Mouse (Mus musculus): ENCODE data around the gene Oxsm. TPM values are rescaled to one million over a fixed set of nuclear protein-coding genes. Genes with fewer than 3 reads are reported as not detected.
A peak's percentile ranks its signal among the peaks of the same experiment; 100 is the strongest.

The Oxsm gene
- polyA plus RNA-seq, 1 experiment from 2014 or later = 2.0 TPM

DNA sequence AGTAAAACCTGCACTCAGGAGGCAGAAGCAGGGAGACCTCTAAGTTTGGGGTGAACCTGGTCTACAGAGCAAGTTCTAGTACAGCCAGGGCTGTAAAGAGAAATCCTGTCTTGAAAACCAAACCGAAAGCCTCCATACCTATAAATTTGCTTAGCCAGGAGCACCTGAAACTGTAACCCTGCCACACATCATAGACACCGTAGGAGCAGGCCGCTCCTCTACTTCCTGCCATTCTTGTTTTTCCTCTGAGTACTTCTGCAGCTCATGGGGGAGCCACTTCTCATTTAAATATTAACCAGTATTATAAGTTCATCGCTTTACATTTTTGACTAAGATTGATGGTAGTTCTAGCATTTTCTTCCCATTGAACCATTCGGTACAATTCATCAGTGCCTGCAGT, 17.4 kb upstream of the Oxsm start:
- Histone ChIP-seq H3K27me3 (ENCODE audit: control insufficient read depth, insufficient read depth, low read length) (no peaks in the 10 kb centered on the region), H3K4me1 (replicated peaks; ENCODE audit: control insufficient read depth, insufficient read depth, low read length) (no peaks in the 10 kb centered on the region), H3K9ac (no peak overlapping the region), H3K9me3 (ENCODE audit: control insufficient read depth, low read length) (no peaks in the 10 kb centered on the region), H3K27ac (no peak overlapping the region), H3K36me3 (replicated peaks; ENCODE audit: control insufficient read depth, insufficient read depth) (peaks cover 13% of the 10 kb centered on the region; the same call in 1 of the 2 replicates), H3K4me2 (replicated peaks) (no peak overlapping the region), H3K4me3 (replicated peaks; ENCODE audit: low read length) (no peak overlapping the region)
- no peak for DNase-seq (ENCODE audit: low spot score)
- 87% methylated on average over 5 of the region's 5 CpGs for WGBS
- no peak for ATAC-seq (ENCODE audit: low FRiP score)

DNA sequence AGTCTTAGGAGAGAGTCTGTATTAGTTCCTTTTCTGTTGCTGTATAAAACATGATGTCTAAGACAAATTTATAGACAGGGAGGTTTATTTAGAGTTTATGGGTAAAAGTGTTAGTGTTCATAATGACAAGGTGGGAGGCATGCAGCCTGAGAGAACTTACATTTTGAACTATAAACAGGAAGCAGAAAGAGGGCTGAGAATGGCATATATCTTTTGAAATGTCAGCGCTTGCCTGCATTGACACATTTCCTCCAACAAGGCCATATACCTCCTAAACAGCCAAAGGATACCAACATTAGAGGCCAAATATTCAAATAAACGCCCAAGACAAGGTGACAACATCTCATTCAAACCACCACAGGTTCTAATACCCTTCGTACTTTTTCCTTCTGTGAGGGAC, 12.3 kb upstream of the Oxsm start:
- H3K4me3 ChIP-seq (replicated peaks; ENCODE audit: low read length) = no peak overlapping the region
- DNase-seq (ENCODE audit: low spot score) (no peak), ATAC-seq (ENCODE audit: low FRiP score) (no peak)
- H3K27me3 ChIP-seq (ENCODE audit: control insufficient read depth, insufficient read depth, low read length) = no peaks in the 10 kb centered on the region
- no peak overlapping the region for H3K9ac ChIP-seq
- no peaks in the 10 kb centered on the region for H3K4me1 ChIP-seq (replicated peaks; ENCODE audit: control insufficient read depth, insufficient read depth, low read length)
- H3K36me3 ChIP-seq (replicated peaks; ENCODE audit: control insufficient read depth, insufficient read depth) = peaks cover 25% of the 10 kb centered on the region
- H3K4me2 ChIP-seq (replicated peaks) = no peak overlapping the region
- 94% methylated on average over 3 of the region's 3 CpGs for WGBS
- no peak overlapping the region for H3K27ac ChIP-seq
- H3K9me3 ChIP-seq (ENCODE audit: control insufficient read depth, low read length) = no peaks in the 10 kb centered on the region

DNA sequence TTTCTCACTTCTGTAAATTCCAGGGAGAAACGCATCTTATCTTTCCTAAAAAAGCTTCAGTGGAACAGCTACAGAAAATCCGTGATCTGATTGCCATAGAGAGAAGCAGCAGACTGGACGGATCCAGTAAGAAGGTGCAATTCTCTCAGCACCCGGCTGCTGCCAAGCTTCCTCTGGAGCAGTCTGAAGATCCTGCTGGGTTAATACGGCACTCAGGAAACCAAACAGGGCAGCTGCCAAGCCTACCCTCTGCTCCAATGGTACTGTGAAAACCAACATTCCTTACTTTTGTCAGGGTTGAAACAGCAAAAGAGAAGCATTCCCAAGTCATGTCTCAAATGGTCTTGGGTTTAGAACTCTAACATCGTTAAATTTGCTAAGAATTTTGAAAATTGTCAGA, 10.9 kb upstream of the Oxsm start:
- H3K27ac ChIP-seq = no peak overlapping the region
- H3K4me1 ChIP-seq (replicated peaks; ENCODE audit: control insufficient read depth, insufficient read depth, low read length) = no peaks in the 10 kb centered on the region
- no peak for ATAC-seq (ENCODE audit: low FRiP score)
- peaks cover 38% of the 10 kb centered on the region for H3K36me3 ChIP-seq (replicated peaks; ENCODE audit: control insufficient read depth, insufficient read depth)
- H3K4me3 ChIP-seq (replicated peaks; ENCODE audit: low read length) = no peak overlapping the region
- no peaks in the 10 kb centered on the region for H3K9me3 ChIP-seq (ENCODE audit: control insufficient read depth, low read length)
- no peak for DNase-seq (ENCODE audit: low spot score)
- H3K4me2 ChIP-seq (replicated peaks) = no peak overlapping the region
- no peak overlapping the region for H3K9ac ChIP-seq
- WGBS = 80% methylated on average over 6 of the region's 6 CpGs
- no peaks in the 10 kb centered on the region for H3K27me3 ChIP-seq (ENCODE audit: control insufficient read depth, insufficient read depth, low read length)

DNA sequence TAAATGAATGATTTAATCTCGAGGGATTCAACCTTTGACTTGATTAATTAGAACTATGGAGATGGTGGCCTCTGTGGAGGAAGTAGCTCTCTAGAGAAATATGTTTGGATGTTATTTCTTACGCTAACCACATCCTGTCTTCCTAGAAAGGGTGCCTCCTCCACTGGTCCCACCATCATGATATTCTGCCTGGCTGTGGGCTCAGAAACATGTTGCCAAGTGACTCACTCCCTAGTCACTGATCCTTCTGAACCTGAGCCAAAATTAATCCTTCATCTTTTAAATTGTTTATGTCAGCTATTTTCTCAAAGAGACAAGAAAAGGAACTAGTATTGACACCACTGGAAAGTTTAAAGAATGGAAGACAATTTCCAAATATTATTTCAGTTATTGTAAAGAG, 6.6 kb upstream of the Oxsm start:
- H3K9ac ChIP-seq = no peak overlapping the region
- no peak for DNase-seq (ENCODE audit: low spot score)
- H3K9me3 ChIP-seq (ENCODE audit: control insufficient read depth, low read length) = no peaks in the 10 kb centered on the region
- H3K4me3 ChIP-seq (replicated peaks; ENCODE audit: low read length) = no peak overlapping the region
- H3K4me1 ChIP-seq (replicated peaks; ENCODE audit: control insufficient read depth, insufficient read depth, low read length) = no peaks in the 10 kb centered on the region
- no peak overlapping the region for H3K27ac ChIP-seq
- no peak overlapping the region for H3K4me2 ChIP-seq (replicated peaks)
- WGBS = 80% methylated on average over 2 of the region's 2 CpGs
- H3K27me3 ChIP-seq (ENCODE audit: control insufficient read depth, insufficient read depth, low read length) = no peaks in the 10 kb centered on the region
- peaks cover 33% of the 10 kb centered on the region for H3K36me3 ChIP-seq (replicated peaks; ENCODE audit: control insufficient read depth, insufficient read depth)
- no peak for ATAC-seq (ENCODE audit: low FRiP score)

DNA sequence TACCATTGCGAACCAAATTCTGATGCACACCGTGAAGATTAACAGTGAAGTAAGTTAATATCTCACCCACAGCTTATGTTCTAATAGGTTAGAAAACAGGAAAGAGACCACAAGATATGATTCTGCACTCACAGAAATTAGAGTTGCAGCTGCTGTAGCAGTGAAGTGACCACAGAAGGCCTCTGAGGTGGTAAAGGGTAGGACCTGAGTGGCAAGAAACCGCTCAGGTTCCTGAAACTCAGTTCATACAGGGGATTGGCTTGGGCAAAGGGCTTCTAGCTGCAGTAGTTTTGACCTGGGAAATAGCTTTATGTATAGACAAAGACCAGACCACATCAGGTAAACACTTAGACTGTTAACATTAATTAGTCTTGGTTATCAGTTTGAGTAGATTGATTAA, 6.1 kb upstream of the Oxsm start:
- Histone ChIP-seq H3K9ac (no peak overlapping the region), H3K4me1 (replicated peaks; ENCODE audit: control insufficient read depth, insufficient read depth, low read length) (no peaks in the 10 kb centered on the region), H3K27ac (no peak overlapping the region), H3K4me3 (replicated peaks; ENCODE audit: low read length) (no peak overlapping the region), H3K36me3 (replicated peaks; ENCODE audit: control insufficient read depth, insufficient read depth) (peaks cover 33% of the 10 kb centered on the region), H3K9me3 (ENCODE audit: control insufficient read depth, low read length) (no peaks in the 10 kb centered on the region), H3K27me3 (ENCODE audit: control insufficient read depth, insufficient read depth, low read length) (no peaks in the 10 kb centered on the region), H3K4me2 (replicated peaks) (no peak overlapping the region)
- ATAC-seq (ENCODE audit: low FRiP score) (no peak), DNase-seq (ENCODE audit: low spot score) (no peak)
- WGBS = 96% methylated on average over 3 of the region's 3 CpGs

DNA sequence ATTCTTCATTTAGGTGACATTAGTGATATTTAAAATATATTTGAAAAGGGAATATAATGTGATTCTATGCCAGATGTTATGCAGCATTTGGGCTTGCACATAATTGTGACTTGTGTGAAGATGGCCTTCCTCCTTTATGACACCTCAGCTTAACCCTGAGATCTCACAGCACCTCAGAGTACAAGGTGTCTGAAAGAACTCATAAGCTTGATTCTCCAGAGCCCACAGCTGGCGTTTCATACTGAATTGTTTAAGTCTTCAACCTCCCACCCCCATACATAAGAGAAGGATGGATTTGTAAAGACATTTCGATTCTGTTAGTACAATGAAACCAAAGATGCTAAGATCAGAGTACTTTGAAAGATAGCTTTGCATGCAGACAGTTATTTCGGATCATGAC, 491 bp upstream of the Oxsm start:
- peak overlapping the region; percentile 69 for H3K4me3 ChIP-seq (replicated peaks; ENCODE audit: low read length)
- DNase-seq (ENCODE audit: low spot score) = no peak
- no peaks in the 10 kb centered on the region for H3K9me3 ChIP-seq (ENCODE audit: control insufficient read depth, low read length)
- peak overlapping the region; percentile 93 for H3K4me2 ChIP-seq (replicated peaks)
- peak overlapping the region; percentile 86 for H3K9ac ChIP-seq
- H3K4me1 ChIP-seq (replicated peaks; ENCODE audit: control insufficient read depth, insufficient read depth, low read length) = peaks cover 7% of the 10 kb centered on the region
- peaks cover 1% of the 10 kb centered on the region; the same call in 1 of the 2 replicates for H3K36me3 ChIP-seq (replicated peaks; ENCODE audit: control insufficient read depth, insufficient read depth)
- no peaks in the 10 kb centered on the region for H3K27me3 ChIP-seq (ENCODE audit: control insufficient read depth, insufficient read depth, low read length)
- ATAC-seq (ENCODE audit: low FRiP score) = no peak
- WGBS = 78% methylated on average over 3 of the region's 3 CpGs
- no peak overlapping the region for H3K27ac ChIP-seq

DNA sequence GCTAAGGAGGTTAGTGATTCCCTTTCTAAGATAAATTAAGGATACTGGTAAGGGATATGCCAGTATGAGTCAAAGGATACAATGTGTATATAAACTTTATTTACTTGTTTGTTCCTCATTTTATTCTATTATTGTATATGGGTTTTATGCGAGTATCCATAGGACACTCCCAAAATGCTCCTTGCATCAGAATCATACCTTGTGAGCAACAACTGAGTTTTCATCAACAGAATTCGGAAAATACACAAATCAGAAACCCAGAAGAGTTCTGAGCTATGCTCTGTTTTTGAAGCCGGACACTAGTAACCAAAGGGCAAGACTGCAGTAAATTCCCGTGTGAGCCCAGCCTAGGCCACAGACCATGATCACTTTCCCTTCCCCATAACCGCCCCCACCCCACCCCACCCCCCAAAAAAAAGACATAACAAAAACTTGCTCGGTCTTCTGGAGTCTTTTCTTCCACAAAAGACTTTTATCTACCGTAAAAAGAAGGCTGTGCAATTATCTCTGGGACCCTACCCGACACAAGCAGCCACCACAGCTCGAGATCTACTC, 928 bp downstream of the Oxsm start:
- peak overlapping the region; percentile 69 for H3K4me3 ChIP-seq (replicated peaks; ENCODE audit: low read length)
- ATAC-seq (ENCODE audit: low FRiP score) (peak; percentile 35), DNase-seq (ENCODE audit: low spot score) (no peak)
- no peaks in the 10 kb centered on the region for H3K27me3 ChIP-seq (ENCODE audit: control insufficient read depth, insufficient read depth, low read length)
- H3K27ac ChIP-seq = no peak overlapping the region
- H3K4me2 ChIP-seq (replicated peaks) = peak overlapping the region; percentile 93
- no peaks in the 10 kb centered on the region for H3K36me3 ChIP-seq (replicated peaks; ENCODE audit: control insufficient read depth, insufficient read depth)
- peak overlapping the region; percentile 86 for H3K9ac ChIP-seq
- H3K4me1 ChIP-seq (replicated peaks; ENCODE audit: control insufficient read depth, insufficient read depth, low read length) = peaks cover 11% of the 10 kb centered on the region
- H3K9me3 ChIP-seq (ENCODE audit: control insufficient read depth, low read length) = no peaks in the 10 kb centered on the region
- 18% methylated on average over 9 of the region's 9 CpGs for WGBS

DNA sequence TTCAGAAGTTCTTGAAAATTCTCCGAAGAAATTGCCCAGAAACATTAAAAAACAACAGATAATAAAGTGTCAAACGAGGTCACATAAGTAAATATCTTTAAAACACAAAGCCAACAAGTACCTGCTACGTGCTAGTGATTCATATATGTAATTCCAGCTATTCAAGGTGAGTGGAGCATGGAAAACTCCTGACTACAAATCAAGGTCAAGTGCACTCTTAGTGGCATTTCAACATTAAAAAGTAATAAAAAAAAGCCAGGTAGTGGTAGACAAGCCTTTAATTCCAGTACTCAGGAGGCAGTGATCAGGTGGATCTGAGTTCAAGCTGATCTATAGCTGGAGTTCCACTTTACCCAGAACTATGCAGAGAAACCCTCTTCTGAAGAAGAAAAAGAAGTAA, 1.5 kb downstream of the Oxsm start:
- WGBS = 80% methylated on average over 3 of the region's 3 CpGs
- Histone ChIP-seq H3K9ac (peak overlapping the region; percentile 86; the same call in 1 of the 2 replicates), H3K36me3 (replicated peaks; ENCODE audit: control insufficient read depth, insufficient read depth) (no peaks in the 10 kb centered on the region), H3K4me3 (replicated peaks; ENCODE audit: low read length) (no peak overlapping the region), H3K27me3 (ENCODE audit: control insufficient read depth, insufficient read depth, low read length) (no peaks in the 10 kb centered on the region), H3K4me2 (replicated peaks) (peak overlapping the region; percentile 93), H3K4me1 (replicated peaks; ENCODE audit: control insufficient read depth, insufficient read depth, low read length) (peaks cover 13% of the 10 kb centered on the region), H3K9me3 (ENCODE audit: control insufficient read depth, low read length) (no peaks in the 10 kb centered on the region), H3K27ac (no peak overlapping the region)
- no peak for ATAC-seq (ENCODE audit: low FRiP score)
- DNase-seq (ENCODE audit: low spot score) = no peak

DNA sequence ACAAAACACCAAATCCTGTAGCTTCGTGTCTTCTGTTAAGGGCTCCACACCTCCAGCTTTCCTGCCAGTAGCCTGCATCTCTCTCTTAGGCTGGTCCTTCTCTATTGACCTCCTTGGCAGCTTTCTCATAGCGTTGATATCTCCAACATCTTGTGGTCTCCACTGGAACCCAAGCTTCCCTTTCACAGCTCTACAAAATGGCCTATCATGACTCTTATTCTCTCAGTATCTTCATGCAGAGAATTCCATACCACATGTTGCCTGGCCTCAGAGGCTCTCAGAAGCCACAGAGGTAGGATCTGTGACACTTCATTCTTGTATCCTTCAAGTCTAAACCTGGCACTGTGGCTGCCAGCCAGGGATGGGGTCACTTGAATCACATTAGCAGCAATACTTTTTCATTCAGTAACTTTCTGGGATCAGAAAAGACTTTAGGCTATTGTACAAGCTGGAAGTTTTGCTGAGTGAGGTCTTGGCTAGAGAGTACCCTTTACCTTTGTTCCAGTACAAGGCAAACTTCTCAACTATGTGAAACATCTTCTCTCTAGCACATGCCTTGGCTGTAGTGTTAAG, 3.2 kb downstream of the Oxsm start:
- H3K27ac ChIP-seq = no peak overlapping the region
- H3K9me3 ChIP-seq (ENCODE audit: control insufficient read depth, low read length) = no peaks in the 10 kb centered on the region
- WGBS = 87% methylated on average over 2 of the region's 2 CpGs
- no peak overlapping the region for H3K4me3 ChIP-seq (replicated peaks; ENCODE audit: low read length)
- no peak for DNase-seq (ENCODE audit: low spot score)
- H3K36me3 ChIP-seq (replicated peaks; ENCODE audit: control insufficient read depth, insufficient read depth) = no peaks in the 10 kb centered on the region
- no peak for ATAC-seq (ENCODE audit: low FRiP score)
- no peak overlapping the region for H3K9ac ChIP-seq
- H3K27me3 ChIP-seq (ENCODE audit: control insufficient read depth, insufficient read depth, low read length) = no peaks in the 10 kb centered on the region
- H3K4me2 ChIP-seq (replicated peaks) = no peak overlapping the region
- peaks cover 19% of the 10 kb centered on the region for H3K4me1 ChIP-seq (replicated peaks; ENCODE audit: control insufficient read depth, insufficient read depth, low read length)

DNA sequence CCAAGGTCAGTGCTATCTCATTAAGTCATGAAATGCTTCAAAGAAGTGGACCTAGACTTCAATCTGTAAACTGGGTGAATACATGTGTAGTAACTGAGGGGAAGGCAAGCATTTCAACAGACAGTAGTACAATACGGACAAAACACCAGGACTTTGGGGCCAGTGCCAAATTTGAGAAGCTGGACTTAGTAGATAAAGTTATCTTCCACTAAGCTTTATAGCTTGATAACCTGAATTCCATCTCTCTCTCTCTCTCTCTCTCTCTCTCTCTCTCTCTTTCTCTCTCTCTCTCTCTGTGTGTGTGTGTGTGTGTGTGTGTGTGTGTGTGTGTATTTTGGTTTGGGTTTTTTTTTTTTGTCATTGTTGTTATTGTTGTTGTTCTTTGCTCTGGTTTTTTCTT, 4.5 kb downstream of the Oxsm start:
- DNase-seq (ENCODE audit: low spot score) = no peak
- no peak overlapping the region for H3K9ac ChIP-seq
- H3K27me3 ChIP-seq (ENCODE audit: control insufficient read depth, insufficient read depth, low read length) = no peaks in the 10 kb centered on the region
- no peak overlapping the region for H3K4me3 ChIP-seq (replicated peaks; ENCODE audit: low read length)
- peaks cover 17% of the 10 kb centered on the region for H3K4me1 ChIP-seq (replicated peaks; ENCODE audit: control insufficient read depth, insufficient read depth, low read length)
- no peaks in the 10 kb centered on the region for H3K9me3 ChIP-seq (ENCODE audit: control insufficient read depth, low read length)
- WGBS = 79% methylated on average over 1 of the region's 1 CpGs
- no peaks in the 10 kb centered on the region for H3K36me3 ChIP-seq (replicated peaks; ENCODE audit: control insufficient read depth, insufficient read depth)
- no peak overlapping the region for H3K4me2 ChIP-seq (replicated peaks)
- no peak for ATAC-seq (ENCODE audit: low FRiP score)
- H3K27ac ChIP-seq = no peak overlapping the region
